Mouse (Mus musculus): ENCODE results near the gene Zbtb16. TPM values are rescaled to one million over a fixed set of nuclear protein-coding genes. Genes with fewer than 3 reads are reported as not detected.

Gene Zbtb16
- total RNA-seq, 1 experiment from 2014 or later: 25.8 TPM

GRCm38 (mm10) chr9:48784937-48785336 is 51.1 kb downstream of the Zbtb16 start:
- no peak for ATAC-seq (replicated peaks; ENCODE audit: insufficient number of reproducible peaks, low FRiP score, low TSS enrichment, poor library complexity, severe bottlenecking)

GRCm38 (mm10) chr9:48783292-48783691 is 52.7 kb downstream of the Zbtb16 start:
- ATAC-seq (replicated peaks; ENCODE audit: insufficient number of reproducible peaks, low FRiP score, low TSS enrichment, poor library complexity, severe bottlenecking): no peak

- no peak for ATAC-seq (replicated peaks; ENCODE audit: insufficient number of reproducible peaks, low FRiP score, low TSS enrichment, poor library complexity, severe bottlenecking)
Observed at GRCm38 (mm10) chr9:48782284-48783060, 53.5 kb downstream of the Zbtb16 start.

GRCm38 (mm10) chr9:48776268-48776667 is 59.8 kb downstream of the Zbtb16 start:
- ATAC-seq (replicated peaks; ENCODE audit: insufficient number of reproducible peaks, low FRiP score, low TSS enrichment, poor library complexity, severe bottlenecking): no peak

GRCm38 (mm10) chr9:48775561-48775960 is 60.5 kb downstream of the Zbtb16 start:
- no peak for ATAC-seq (replicated peaks; ENCODE audit: insufficient number of reproducible peaks, low FRiP score, low TSS enrichment, poor library complexity, severe bottlenecking)

- no peak for ATAC-seq (replicated peaks; ENCODE audit: insufficient number of reproducible peaks, low FRiP score, low TSS enrichment, poor library complexity, severe bottlenecking)
Observed at GRCm38 (mm10) chr9:48773710-48774109, 62.3 kb downstream of the Zbtb16 start.

GRCm38 (mm10) chr9:48773130-48773529 is 62.9 kb downstream of the Zbtb16 start:
- no peak for ATAC-seq (replicated peaks; ENCODE audit: insufficient number of reproducible peaks, low FRiP score, low TSS enrichment, poor library complexity, severe bottlenecking)

- ATAC-seq (replicated peaks; ENCODE audit: insufficient number of reproducible peaks, low FRiP score, low TSS enrichment, poor library complexity, severe bottlenecking): no peak
Observed at GRCm38 (mm10) chr9:48771504-48771903, 64.5 kb downstream of the Zbtb16 start.

- no peak for ATAC-seq (replicated peaks; ENCODE audit: insufficient number of reproducible peaks, low FRiP score, low TSS enrichment, poor library complexity, severe bottlenecking)
Observed at GRCm38 (mm10) chr9:48768965-48769364, 67.1 kb downstream of the Zbtb16 start.

GRCm38 (mm10) chr9:48767666-48768432 is 68.2 kb downstream of the Zbtb16 start:
- ATAC-seq (replicated peaks; ENCODE audit: insufficient number of reproducible peaks, low FRiP score, low TSS enrichment, poor library complexity, severe bottlenecking): no peak

- no peak for ATAC-seq (replicated peaks; ENCODE audit: insufficient number of reproducible peaks, low FRiP score, low TSS enrichment, poor library complexity, severe bottlenecking)
Observed at GRCm38 (mm10) chr9:48765927-48766326, 70.1 kb downstream of the Zbtb16 start.

GRCm38 (mm10) chr9:48764311-48764710 is 71.7 kb downstream of the Zbtb16 start:
- ATAC-seq (replicated peaks; ENCODE audit: insufficient number of reproducible peaks, low FRiP score, low TSS enrichment, poor library complexity, severe bottlenecking): no peak

- no peak for ATAC-seq (replicated peaks; ENCODE audit: insufficient number of reproducible peaks, low FRiP score, low TSS enrichment, poor library complexity, severe bottlenecking)
Observed at GRCm38 (mm10) chr9:48761732-48762637, 74.0 kb downstream of the Zbtb16 start.

- no peak for ATAC-seq (replicated peaks; ENCODE audit: insufficient number of reproducible peaks, low FRiP score, low TSS enrichment, poor library complexity, severe bottlenecking)
Observed at GRCm38 (mm10) chr9:48761175-48761556, 74.9 kb downstream of the Zbtb16 start.

- ATAC-seq (replicated peaks; ENCODE audit: insufficient number of reproducible peaks, low FRiP score, low TSS enrichment, poor library complexity, severe bottlenecking): peak; percentile 74
Observed at GRCm38 (mm10) chr9:48760449-48761174, 75.4 kb downstream of the Zbtb16 start.

GRCm38 (mm10) chr9:48759098-48759497 is 76.9 kb downstream of the Zbtb16 start:
- ATAC-seq (replicated peaks; ENCODE audit: insufficient number of reproducible peaks, low FRiP score, low TSS enrichment, poor library complexity, severe bottlenecking): peak; percentile 62

GRCm38 (mm10) chr9:48757650-48758580 is 78.1 kb downstream of the Zbtb16 start:
- ATAC-seq (replicated peaks; ENCODE audit: insufficient number of reproducible peaks, low FRiP score, low TSS enrichment, poor library complexity, severe bottlenecking): no peak

Measured in monocyte, adult 5-6 weeks (primary cell).